12 mouse cellular contexts compared by ENCODE assay signal in the genomic region with DNA sequence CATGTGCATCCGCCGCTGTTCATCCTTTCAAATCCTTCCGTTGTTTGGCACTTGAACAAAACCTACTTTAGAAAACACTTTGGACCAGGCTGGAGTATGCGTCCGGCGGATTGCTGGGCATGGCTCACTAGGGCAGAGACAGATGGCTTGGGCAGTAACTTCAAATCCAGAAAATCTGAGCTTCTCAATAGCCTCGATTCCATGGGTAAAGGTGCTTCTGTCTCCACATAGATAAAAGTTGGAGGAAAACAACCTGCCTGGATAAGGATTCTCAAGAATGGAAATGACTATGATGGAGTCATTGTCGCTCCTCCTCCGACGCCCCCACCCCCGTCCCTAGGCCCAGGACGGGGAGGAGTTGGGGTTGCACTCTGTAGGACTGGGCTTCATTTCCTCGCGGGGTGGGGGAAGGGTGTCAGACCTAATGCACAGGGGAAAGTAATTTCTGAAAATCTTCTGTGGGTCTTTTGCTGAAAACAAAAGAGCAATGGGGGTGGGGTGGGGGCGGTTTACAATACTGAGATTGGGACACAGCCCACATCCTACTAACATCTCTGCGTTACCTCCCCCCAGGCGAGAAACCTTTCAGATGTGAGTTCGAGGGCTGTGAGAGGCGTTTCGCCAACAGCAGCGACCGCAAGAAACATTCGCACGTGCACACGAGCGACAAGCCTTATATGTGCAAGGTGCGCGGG. TPM values are rescaled to one million over a fixed set of nuclear protein-coding genes. Genes with fewer than 3 reads are reported as not detected.
DNase-seq lines count a peak whose midpoint lies in the region; ATAC-seq lines count a peak whose summit lies in the region.
"Had no signal": no experiment of that assay in that cellular context is flagged by ENCODE, and none has a peak within 500 bp of the region (broad histone marks: within the 10 kb centered on the region; RNA-seq: fewer than 3 reads in every experiment).

No protein-coding gene starts in this region.

- H3K4me2 ChIP-seq in forebrain, embryonic 15.5 days (replicated peaks), result peak overlapping the region; percentile 74
- peak overlapping the region; percentile 70 for H3K4me2 ChIP-seq in midbrain, embryonic 13.5 days (replicated peaks)
- H3K4me2 ChIP-seq: limb, embryonic 12.5 days had no signal

- H3K9me3 ChIP-seq in forebrain, embryonic 15.5 days, result no peaks in the 10 kb centered on the region
- H3K9me3 ChIP-seq in midbrain, embryonic 13.5 days, result no peaks in the 10 kb centered on the region
- H3K9me3 ChIP-seq: limb, embryonic 12.5 days had no signal

- H3K27me3 ChIP-seq in forebrain, embryonic 15.5 days, result peaks cover 87% of the 10 kb centered on the region
- peaks cover 90% of the 10 kb centered on the region for H3K27me3 ChIP-seq in midbrain, embryonic 13.5 days

- ATAC-seq in forebrain, embryonic 15.5 days (replicated peaks), result peak; percentile 41
- peak; percentile 53 for ATAC-seq in midbrain, embryonic 13.5 days
- ATAC-seq: inflammation-experienced regulatory T-cells, adult 6 months; Patski had no signal

- H3K4me1 ChIP-seq in forebrain, embryonic 15.5 days, result peaks cover 37% of the 10 kb centered on the region
- H3K4me1 ChIP-seq in midbrain, embryonic 13.5 days (replicated peaks), result peaks cover 59% of the 10 kb centered on the region

- peak overlapping the region; percentile 19 for H3K4me3 ChIP-seq in forebrain, embryonic 15.5 days
- H3K4me3 ChIP-seq in midbrain, embryonic 13.5 days (replicated peaks), result peak overlapping the region; percentile 54
- H3K4me3 ChIP-seq: limb, embryonic 12.5 days had no signal

- H3K9ac ChIP-seq in forebrain, embryonic 15.5 days (replicated peaks), result 0 out of 2 replicates have a peak overlapping the region, but pooled peaks have one; percentile 36
- H3K9ac ChIP-seq in midbrain, embryonic 13.5 days (replicated peaks), result peak overlapping the region; percentile 88
- H3K9ac ChIP-seq: limb, embryonic 12.5 days had no signal

- no peaks in the 10 kb centered on the region for H3K36me3 ChIP-seq in forebrain, embryonic 15.5 days
- H3K36me3 ChIP-seq in midbrain, embryonic 13.5 days, result no peaks in the 10 kb centered on the region
- H3K36me3 ChIP-seq: limb, embryonic 12.5 days had no signal

- peak; percentile 90 for DNase-seq in brain, adult 2 months (ENCODE audit: low read depth, low spot score)
- peak; percentile 74 for DNase-seq in cerebellum, adult 8-10 months
- DNase-seq in gastrocnemius, adult 18-20 months (ENCODE audit: low spot score), result no peak
- no peak for DNase-seq in spleen, postnatal 36 days (ENCODE audit: low spot score in 2 of 2)
- no peak for DNase-seq in spleen, postnatal 14 days (ENCODE audit: low spot score in 2 of 2)
- DNase-seq in thymus, postnatal 10 days (ENCODE audit: low spot score in 2 of 2), result no peak

- H3K27ac ChIP-seq in forebrain, embryonic 15.5 days (replicated peaks), result peak overlapping the region; percentile 91
- peak overlapping the region; percentile 93 for H3K27ac ChIP-seq in midbrain, embryonic 13.5 days
- H3K27ac ChIP-seq: limb, embryonic 12.5 days had no signal

- 3% methylated on average over 28 of the region's 28 CpGs for WGBS in forebrain, embryonic 15.5 days
- WGBS in midbrain, embryonic 13.5 days, result 1% methylated on average over 28 of the region's 28 CpGs

RNA-seq across cellular contexts. Expression of a gene that starts 18.0 kb away (rescaled TPM):
- 9.6 and 9.8 TPM in 2 replicates for polyA plus RNA-seq in forebrain, embryonic 15.5 days (2015; fragmentation: Nextera tagmentation; extraction: Ambion mirVana)
- 14.8 and 16.4 TPM in 2 replicates for polyA plus RNA-seq in midbrain, embryonic 13.5 days (2015; fragmentation: Nextera tagmentation; extraction: Ambion mirVana)
- 1 to 10 TPM; 1.8 to 3.3 TPM for total RNA-seq in gastrocnemius, adult 18-20 months (2021)
- polyA plus RNA-seq: inflammation-experienced regulatory T-cells, adult 6 months; Patski; small intestine, adult 2 months had no signal

RNA-seq across cellular contexts. Expression of a gene that starts 21.4 kb away (rescaled TPM):
- polyA plus RNA-seq in forebrain, embryonic 15.5 days (2015; fragmentation: Nextera tagmentation; extraction: Ambion mirVana), result 46.2 and 55.0 TPM in 2 replicates
- polyA plus RNA-seq in midbrain, embryonic 13.5 days (2015; fragmentation: Nextera tagmentation; extraction: Ambion mirVana), result 53.2 and 56.6 TPM in 2 replicates
- under 1 TPM in 1 of 2 experiments, not detected in 1; 0.17 TPM for total RNA-seq in gastrocnemius, adult 18-20 months (2021)
- polyA plus RNA-seq: inflammation-experienced regulatory T-cells, adult 6 months; Patski; small intestine, adult 2 months had no signal

Comparison
In these comparisons a context has a peak if more than half of its experiments do, and no peak if none do; other contexts are left out.
1. DNase-seq: peak in brain, adult 2 months (single experiment) and cerebellum, adult 8-10 months (single experiment); none in gastrocnemius, adult 18-20 months (single experiment), spleen, postnatal 36 days (0 of 2), spleen, postnatal 14 days (0 of 2) and thymus, postnatal 10 days (0 of 2).